Mouse (Mus musculus) liver, embryonic 14.5 days (tissue): ENCODE results near the gene Muc4. TPM values are rescaled to one million over a fixed set of nuclear protein-coding genes. Genes with fewer than 3 reads are reported as not detected.

Experiments
- ATAC-seq: fragments of 200-750 bp; cut with Nextera tagmentation; 2 replicates; pipeline ENCODE4 v1.8.0; 2017; ENCODE audit warnings: moderate number of reproducible peaks, mild to moderate bottlenecking, moderate library complexity; ENCODE audit not compliant: insufficient read depth
- DNase-seq, 3 experiments: peaks; one replicate each; pipeline ENCODE4 v3.0.0-alpha.2; 2012 to 2013; ENCODE audit warnings: low read depth in 3 of 3, low spot score in 3 of 3
- H3K27ac ChIP-seq: fragments of 300-500 bp; sonication (generic); 2 replicates; pipeline ENCODE4 v1.5.1; 2014; ENCODE audit warnings: moderate library complexity, mild to moderate bottlenecking, control low read depth, inconsistent platforms
- H3K27me3 ChIP-seq: fragments of 300-500 bp; sonication (generic); 2 replicates; pipeline ENCODE4 v1.6.1; 2014; ENCODE audit warnings: mild to moderate bottlenecking, low read length, moderate library complexity; ENCODE audit not compliant: control insufficient read depth, insufficient read depth
- H3K36me3 ChIP-seq: fragments of 300-500 bp; sonication (generic); replicated peaks from 2 replicates; pipeline ENCODE4 v1.6.1; 2014; ENCODE audit warnings: low read depth; ENCODE audit not compliant: control insufficient read depth, insufficient read depth
- H3K4me1 ChIP-seq, 2 experiments: fragments of 200-500 bp in 1 of 2; fragments of 300-500 bp in 1 of 2; sonication (generic) in 1 of 2; replicated peaks; 2 replicates each; pipeline ENCODE4 v1.6.1; 2012 to 2014; ENCODE audit warnings: antibody characterized with exemption in 1 of 2, inconsistent platforms in 1 of 2, low read length in 1 of 2; ENCODE audit not compliant: control insufficient read depth in 2 of 2, insufficient read depth in 2 of 2
- H3K4me2 ChIP-seq: fragments of 300-500 bp; sonication (generic); 2 replicates; pipeline ENCODE4 v1.6.1; 2014; ENCODE audit warnings: low read depth, mild to moderate bottlenecking, control low read depth, moderate library complexity
- H3K4me3 ChIP-seq, 2 experiments: fragments of 200-500 bp in 1 of 2; fragments of 300-500 bp in 1 of 2; sonication (generic) in 1 of 2; 2 replicates each; pipeline ENCODE4 v1.5.1; 2012 to 2014; ENCODE audit warnings: low read depth in 2 of 2, low read length in 2 of 2, mild to moderate bottlenecking in 2 of 2, control low read depth in 1 of 2, inconsistent platforms in 1 of 2, moderate library complexity in 1 of 2; ENCODE audit not compliant: insufficient read depth in 1 of 2
- H3K9ac ChIP-seq: fragments of 300-500 bp; sonication (generic); replicated peaks from 2 replicates; pipeline ENCODE4 v1.6.1; 2014; ENCODE audit warnings: mild to moderate bottlenecking, control low read depth, moderate library complexity
- H3K9me3 ChIP-seq: fragments of 300-500 bp; sonication (generic); 2 replicates; pipeline ENCODE4 v1.6.1; 2016; ENCODE audit warnings: low read length, mixed read lengths; ENCODE audit not compliant: control insufficient read depth
- CTCF ChIP-seq: IDR thresholded peaks from 2 replicates; pipeline ENCODE4 v1.5.1; 2016; ENCODE audit warnings: antibody characterized with exemption, low read depth, control low read depth
- EP300 ChIP-seq: IDR thresholded peaks from 2 replicates; pipeline ENCODE4 v1.6.1; 2016; ENCODE audit warnings: antibody characterized with exemption, low read depth
- WGBS: fragments of 180-500 bp; shearing (Covaris S2); extraction: QIAGEN DNeasy Blood & Tissue Kit; methylation state at CpG from one replicate; pipeline ENCODE4 v1.1.7; 2014; ENCODE audit not compliant: insufficient replicate concordance; 5-methylcytosine and 5-hydroxymethylcytosine counted together
- polyA plus RNA-seq, 2 experiments: library from polyadenylated mRNA; depleted of rRNA in 1 of 2; stranded (reverse) in 1 of 2; unstranded in 1 of 2; fragments of >200 nt; fragmentation: Nextera tagmentation in 1 of 2; extraction: Ambion mirVana in 1 of 2; gene quantifications; 2 replicates each; pipeline versions ENCODE4 v1.2.1 to v1.2.3; 2012 to 2014

The Muc4 gene
- polyA plus RNA-seq, 2 experiments: 0.63 to 0.79 TPM

DNA sequence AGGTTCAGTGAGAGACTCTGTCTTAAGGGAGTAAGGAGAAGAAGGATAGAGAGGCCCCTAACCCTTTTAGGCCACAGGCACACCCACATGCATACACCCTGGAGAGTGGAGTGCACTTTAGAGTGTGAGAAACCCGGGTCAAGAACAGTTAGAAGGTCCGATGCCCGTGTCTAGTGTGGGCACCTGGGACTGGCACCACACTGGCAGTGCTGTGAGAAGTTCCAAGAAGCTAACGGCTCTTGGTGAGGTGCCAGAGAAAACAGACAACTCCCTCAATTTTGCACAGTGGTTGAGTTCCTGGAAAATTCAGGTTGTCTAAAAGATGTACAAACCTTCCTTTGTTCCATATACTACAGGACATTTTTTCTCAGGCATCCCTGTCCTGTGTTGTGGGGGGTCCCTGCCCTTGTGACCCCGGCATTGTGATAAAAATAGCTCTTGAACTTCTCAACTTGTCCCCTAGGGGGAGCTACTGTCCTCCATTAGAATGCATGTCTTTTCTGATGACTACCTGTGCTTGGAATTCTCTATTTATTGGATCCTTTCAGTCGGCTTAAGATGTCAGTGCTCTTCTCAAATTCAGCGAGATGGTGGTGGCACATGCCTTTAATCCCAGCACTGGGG is 38.7 kb upstream of the Muc4 start:
- Histone ChIP-seq H3K9me3 (no peaks in the 10 kb centered on the region), H3K27ac (no peak overlapping the region), H3K4me3 (no peak overlapping the region), H3K4me1 (peaks cover 0 to 3% of the 10 kb centered on the region in 2 experiments; a peak in 2 of 4 replicates), H3K9ac (no peak overlapping the region), H3K27me3 (no peaks in the 10 kb centered on the region), H3K4me2 (no peak overlapping the region), H3K36me3 (no peaks in the 10 kb centered on the region)
- no peak for TF ChIP-seq EP300
- TF ChIP-seq CTCF: peak; percentile 77
- ATAC-seq (no peak), DNase-seq (peak in 1 of 3 experiments; percentile 38)
- WGBS: 17% methylated on average over 7 of the region's 7 CpGs

GRCm38 (mm10) chr16:32697665-32698446 is 37.8 kb upstream of the Muc4 start:
- no peak for DNase-seq
- peaks cover 0 to 3% of the 10 kb centered on the region in 2 experiments; a peak in 2 of 4 replicates for H3K4me1 ChIP-seq
- H3K9me3 ChIP-seq: no peaks in the 10 kb centered on the region
- H3K4me3 ChIP-seq: no peak overlapping the region
- WGBS: 84% methylated on average over 22 of the region's 22 CpGs
- H3K36me3 ChIP-seq: no peaks in the 10 kb centered on the region
- H3K9ac ChIP-seq: no peak overlapping the region
- no peak overlapping the region for H3K4me2 ChIP-seq
- TF ChIP-seq CTCF: peak; percentile 38; the same call in 1 of the 2 replicates
- TF ChIP-seq EP300: no peak
- ATAC-seq: no peak
- H3K27ac ChIP-seq: no peak overlapping the region
- no peaks in the 10 kb centered on the region for H3K27me3 ChIP-seq

GRCm38 (mm10) chr16:32698550-32698949 is 37.1 kb upstream of the Muc4 start:
- 6% methylated on average over 7 of the region's 7 CpGs for WGBS
- H3K27ac ChIP-seq: no peak overlapping the region
- no peak overlapping the region for H3K9ac ChIP-seq
- H3K4me1 ChIP-seq: peaks cover 0 to 5% of the 10 kb centered on the region in 2 experiments; a peak in 2 of 4 replicates
- H3K4me2 ChIP-seq: no peak overlapping the region
- no peaks in the 10 kb centered on the region for H3K36me3 ChIP-seq
- TF ChIP-seq EP300: no peak
- no peak for TF ChIP-seq CTCF
- H3K9me3 ChIP-seq: no peaks in the 10 kb centered on the region
- ATAC-seq (no peak; the same call in 1 of the 2 replicates), DNase-seq (no peak)
- H3K4me3 ChIP-seq: no peak overlapping the region
- no peaks in the 10 kb centered on the region for H3K27me3 ChIP-seq

DNA sequence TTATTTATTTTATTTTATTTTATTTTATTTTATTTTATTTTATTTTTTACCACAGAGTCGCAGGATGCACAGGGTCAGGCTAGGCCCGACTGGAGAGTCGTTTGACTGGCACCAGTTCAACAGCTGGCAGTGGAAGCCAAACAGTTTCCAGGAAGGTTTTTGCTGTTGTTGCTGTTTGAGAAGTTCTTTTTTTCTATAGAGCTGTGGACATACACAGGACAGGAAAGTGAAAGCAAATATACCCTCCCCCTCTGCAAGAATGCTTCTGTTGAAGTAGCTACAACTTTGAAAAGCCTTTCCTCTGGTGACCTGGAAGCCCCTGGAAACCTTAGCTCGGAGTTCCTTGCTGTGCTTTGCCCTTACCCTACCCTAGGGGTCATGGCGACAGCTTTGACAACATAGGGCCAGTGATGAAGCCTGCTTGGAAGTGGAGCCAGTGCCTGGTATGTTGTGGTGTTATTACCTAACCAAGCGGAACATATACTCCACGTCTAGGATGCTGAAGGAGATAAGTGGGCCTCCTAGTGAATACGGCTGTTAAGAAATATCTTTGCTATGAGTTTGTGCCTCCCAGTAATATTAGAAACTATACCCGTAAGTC is 32.3 kb upstream of the Muc4 start:
- ATAC-seq (no peak), DNase-seq (no peak)
- H3K4me2 ChIP-seq: no peak overlapping the region
- 60% methylated on average over 9 of the region's 9 CpGs for WGBS
- no peak overlapping the region for H3K27ac ChIP-seq
- no peaks in the 10 kb centered on the region for H3K27me3 ChIP-seq
- H3K9ac ChIP-seq: no peak overlapping the region
- H3K4me3 ChIP-seq: no peak overlapping the region
- no peaks in the 10 kb centered on the region for H3K9me3 ChIP-seq
- no peaks in the 10 kb centered on the region for H3K36me3 ChIP-seq
- TF ChIP-seq CTCF (no peak), EP300 (no peak)
- peaks cover 7 to 14% of the 10 kb centered on the region in 2 experiments; a peak in 3 of 4 replicates for H3K4me1 ChIP-seq

GRCm38 (mm10) chr16:32705606-32706005 is 30.1 kb upstream of the Muc4 start:
- H3K9ac ChIP-seq: no peak overlapping the region
- H3K27ac ChIP-seq: no peak overlapping the region
- H3K4me2 ChIP-seq: no peak overlapping the region
- no peaks in the 10 kb centered on the region for H3K9me3 ChIP-seq
- H3K36me3 ChIP-seq: no peaks in the 10 kb centered on the region
- no peak for DNase-seq
- no peaks in the 10 kb centered on the region for H3K27me3 ChIP-seq
- peak; percentile 64 for TF ChIP-seq CTCF
- TF ChIP-seq EP300: no peak
- 82% methylated on average over 3 of the region's 3 CpGs for WGBS
- ATAC-seq: no peak
- H3K4me1 ChIP-seq: peaks cover 7 to 10% of the 10 kb centered on the region in 2 experiments; a peak in 3 of 4 replicates
- H3K4me3 ChIP-seq: no peak overlapping the region
